Mouse (Mus musculus): ENCODE measurements around the gene Jmjd1c.

DNA sequence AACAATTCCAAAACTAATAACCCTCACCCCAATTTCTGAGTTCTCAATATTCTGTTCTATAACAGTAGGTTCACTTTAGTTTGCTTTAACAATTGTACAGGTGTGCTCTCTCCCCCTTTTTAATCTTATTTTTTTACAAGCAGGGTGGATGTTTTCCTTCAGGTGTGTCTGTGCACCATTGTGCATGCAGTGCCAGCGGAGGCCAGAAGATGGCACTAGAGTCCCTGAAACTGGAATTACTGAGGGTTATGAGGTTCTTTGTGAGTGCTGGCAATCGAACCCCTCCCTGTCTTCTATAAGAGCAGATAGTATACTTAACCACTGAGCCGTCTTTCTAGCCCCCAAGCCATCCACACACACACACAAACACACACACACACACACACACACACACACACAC, 96.4 kb downstream of the Jmjd1c start:
- TF ChIP-seq CTCF (IDR thresholded peaks at IDR 0.05; ENCODE audit: control insufficient read depth, insufficient read depth, insufficient read length): no peak
- no peak for TF ChIP-seq CEBPB (IDR thresholded peaks at IDR 0.05; ENCODE audit: low read depth)
- no peak for TF ChIP-seq USF1 (IDR thresholded peaks at IDR 0.05; ENCODE audit: low read depth)
